Mouse (Mus musculus) stomach, embryonic 14.5 days (tissue): ENCODE measurements at regions not wholly inside any gene's neighbourhood (a gene's known extent, or its start where the extent isn't known, plus 50 kb on each side); places are given as distances from the start of the nearest gene placed in this dataset.
A peak's percentile ranks its signal among the peaks of the same experiment; 100 is the strongest.

Experiments
- ATAC-seq: fragments of 200-750 bp; cut with Nextera tagmentation; 2 replicates; pipeline ENCODE4 v1.8.0; 2017; ENCODE audit warnings: low read depth, moderate TSS enrichment; ENCODE audit not compliant: insufficient number of reproducible peaks, insufficient read depth, low FRiP score
- H3K27ac ChIP-seq: fragments of 300-500 bp; sonication (generic); 2 replicates; pipeline ENCODE4 v1.5.1; 2014; ENCODE audit warnings: mild to moderate bottlenecking, low read length, moderate library complexity, mixed read lengths
- H3K27me3 ChIP-seq: fragments of 300-500 bp; sonication (generic); 2 replicates; pipeline ENCODE4 v1.6.1; 2014; ENCODE audit warnings: low read length, control low read depth, mixed read lengths; ENCODE audit not compliant: control insufficient read depth, insufficient read depth
- H3K36me3 ChIP-seq: fragments of 300-500 bp; sonication (generic); 2 replicates; pipeline ENCODE4 v1.6.1; 2014; ENCODE audit warnings: mild to moderate bottlenecking, control low read depth, low read length, moderate library complexity, mixed read lengths; ENCODE audit not compliant: control insufficient read depth, insufficient read depth
- H3K4me1 ChIP-seq: fragments of 300-500 bp; sonication (generic); 2 replicates; pipeline ENCODE4 v1.6.1; 2014; ENCODE audit warnings: low read length, control low read depth, mixed read lengths; ENCODE audit not compliant: control insufficient read depth, insufficient read depth
- H3K4me2 ChIP-seq: fragments of 300-500 bp; sonication (generic); replicated peaks from 2 replicates; pipeline ENCODE4 v1.6.1; 2014; ENCODE audit warnings: low read depth, low read length, control low read depth
- H3K4me3 ChIP-seq: fragments of 300-500 bp; sonication (generic); 2 replicates; pipeline ENCODE4 v1.5.1; 2014; ENCODE audit warnings: low read depth, low read length, control low read depth
- H3K9ac ChIP-seq: fragments of 300-500 bp; sonication (generic); replicated peaks from 2 replicates; pipeline ENCODE4 v1.6.1; 2014; ENCODE audit warnings: low read depth, mild to moderate bottlenecking, control low read depth, low read length, moderate library complexity, mixed read lengths
- H3K9me3 ChIP-seq: fragments of 300-500 bp; sonication (generic); 2 replicates; pipeline ENCODE4 v1.6.1; 2016; ENCODE audit warnings: low read depth, low read length, control low read depth; ENCODE audit not compliant: control insufficient read depth
- WGBS: fragments of 180-500 bp; shearing (Covaris S2); extraction: QIAGEN DNeasy Blood & Tissue Kit; methylation state at CpG from one replicate; pipeline ENCODE4 v1.1.7; 2014; 5-methylcytosine and 5-hydroxymethylcytosine counted together

GRCm38 (mm10) chr6:94915842-94916620 lies 201.0 kb upstream of the Kbtbd8 start:
- ATAC-seq = peak; percentile 82; the same call in 1 of the 2 replicates
- Histone ChIP-seq H3K9me3 (no peaks in the 10 kb centered on the region), H3K27me3 (no peaks in the 10 kb centered on the region), H3K27ac (no peak overlapping the region), H3K9ac (no peak overlapping the region), H3K36me3 (no peaks in the 10 kb centered on the region), H3K4me1 (peaks cover 17% of the 10 kb centered on the region; the same call in 1 of the 2 replicates), H3K4me3 (no peak overlapping the region), H3K4me2 (no peak overlapping the region)
- WGBS = 39% methylated on average over 8 of the region's 8 CpGs

- no peak overlapping the region for H3K9ac ChIP-seq
- ATAC-seq = no peak
- whole genome bisulfite sequencing = 70% methylated on average over 3 of the region's 3 CpGs
- no peak overlapping the region for H3K4me2 ChIP-seq
- no peaks in the 10 kb centered on the region for H3K27me3 ChIP-seq
- no peaks in the 10 kb centered on the region for H3K36me3 ChIP-seq
- H3K4me3 ChIP-seq = no peak overlapping the region
- no peaks in the 10 kb centered on the region for H3K9me3 ChIP-seq
- H3K4me1 ChIP-seq = peaks cover 17% of the 10 kb centered on the region; the same call in 1 of the 2 replicates
- no peak overlapping the region for H3K27ac ChIP-seq
Measured at GRCm38 (mm10) chr6:94911836-94912235, 205.2 kb upstream of the Kbtbd8 start.

- Histone ChIP-seq H3K9ac (no peak overlapping the region), H3K27ac (no peak overlapping the region), H3K36me3 (no peaks in the 10 kb centered on the region), H3K4me3 (no peak overlapping the region), H3K4me1 (peaks cover 16% of the 10 kb centered on the region; the same call in 1 of the 2 replicates), H3K9me3 (no peaks in the 10 kb centered on the region), H3K27me3 (no peaks in the 10 kb centered on the region), H3K4me2 (no peak overlapping the region)
- 48% methylated on average over 9 of the region's 9 CpGs for WGBS
- ATAC-seq = no peak
Measured at GRCm38 (mm10) chr6:94911374-94911773, 205.7 kb upstream of the Kbtbd8 start.

GRCm38 (mm10) chr6:94900862-94901261 lies 200.9 kb upstream of the Lrig1 start:
- H3K27me3 ChIP-seq = no peaks in the 10 kb centered on the region
- no peaks in the 10 kb centered on the region for H3K36me3 ChIP-seq
- peaks cover 27% of the 10 kb centered on the region; the same call in 1 of the 2 replicates for H3K4me1 ChIP-seq
- no peak overlapping the region for H3K4me2 ChIP-seq
- no peak overlapping the region for H3K9ac ChIP-seq
- peak; percentile 76 for ATAC-seq
- no peaks in the 10 kb centered on the region for H3K9me3 ChIP-seq
- no peak overlapping the region for H3K4me3 ChIP-seq
- H3K27ac ChIP-seq = peak overlapping the region; percentile 62; the same call in 1 of the 2 replicates
- WGBS = 36% methylated on average over 4 of the region's 4 CpGs

- no peak overlapping the region for H3K27ac ChIP-seq
- 78% methylated on average over 9 of the region's 9 CpGs for WGBS
- no peaks in the 10 kb centered on the region for H3K27me3 ChIP-seq
- H3K9ac ChIP-seq = no peak overlapping the region
- H3K4me2 ChIP-seq = no peak overlapping the region
- no peak for ATAC-seq
- H3K36me3 ChIP-seq = no peaks in the 10 kb centered on the region
- H3K9me3 ChIP-seq = no peaks in the 10 kb centered on the region
- no peak overlapping the region for H3K4me3 ChIP-seq
- peaks cover 24% of the 10 kb centered on the region; the same call in 1 of the 2 replicates for H3K4me1 ChIP-seq
Measured at GRCm38 (mm10) chr6:94898881-94899280, 198.9 kb upstream of the Lrig1 start.

- H3K27ac ChIP-seq = peak overlapping the region; percentile 23; the same call in 1 of the 2 replicates
- no peaks in the 10 kb centered on the region for H3K9me3 ChIP-seq
- H3K4me2 ChIP-seq = no peak overlapping the region
- H3K4me1 ChIP-seq = no peaks in the 10 kb centered on the region; the same call in 1 of the 2 replicates
- no peak overlapping the region for H3K9ac ChIP-seq
- no peaks in the 10 kb centered on the region for H3K36me3 ChIP-seq
- no peaks in the 10 kb centered on the region for H3K27me3 ChIP-seq
- WGBS = 46% methylated on average over 3 of the region's 3 CpGs
- ATAC-seq = no peak
- H3K4me3 ChIP-seq = no peak overlapping the region
Measured at GRCm38 (mm10) chr6:94890165-94890564, 190.2 kb upstream of the Lrig1 start.

- peak overlapping the region; percentile 69; the same call in 1 of the 2 replicates for H3K27ac ChIP-seq
- no peaks in the 10 kb centered on the region for H3K36me3 ChIP-seq
- H3K9ac ChIP-seq = no peak overlapping the region
- ATAC-seq = no peak
- no peak overlapping the region for H3K4me2 ChIP-seq
- no peaks in the 10 kb centered on the region for H3K27me3 ChIP-seq
- no peaks in the 10 kb centered on the region; the same call in 1 of the 2 replicates for H3K4me1 ChIP-seq
- H3K9me3 ChIP-seq = no peaks in the 10 kb centered on the region
- H3K4me3 ChIP-seq = no peak overlapping the region
- 59% methylated on average over 10 of the region's 10 CpGs for WGBS
Measured at GRCm38 (mm10) chr6:94889271-94889670, 189.3 kb upstream of the Lrig1 start.

- Histone ChIP-seq H3K36me3 (no peaks in the 10 kb centered on the region), H3K4me3 (no peak overlapping the region), H3K9me3 (no peaks in the 10 kb centered on the region), H3K27ac (peak overlapping the region; percentile 18; the same call in 1 of the 2 replicates), H3K27me3 (no peaks in the 10 kb centered on the region), H3K4me2 (no peak overlapping the region), H3K9ac (no peak overlapping the region), H3K4me1 (no peaks in the 10 kb centered on the region)
- no peak for ATAC-seq
- WGBS = 62% methylated on average over 10 of the region's 10 CpGs
Measured at GRCm38 (mm10) chr6:94881139-94881538, 181.2 kb upstream of the Lrig1 start.
